Mouse (Mus musculus) urinary bladder, adult 2 months (tissue): ENCODE data around the gene Fam19a1. TPM values are rescaled to one million over a fixed set of nuclear protein-coding genes. Genes with fewer than 3 reads are reported as not detected.

Experiments used
- DNase-seq: peaks from one replicate; pipeline ENCODE4 v3.0.0; 2022; ENCODE audit warnings: low spot score
- polyA plus RNA-seq: library from polyadenylated mRNA; depleted of rRNA; stranded (reverse); fragments of >200 nt; gene quantifications from 2 replicates; pipeline ENCODE4 v1.2.3, GENCODE M21; 2012; rRNA removed

The Fam19a1 gene
- polyA plus RNA-seq, 1 experiment, result 0.04 TPM

DNA sequence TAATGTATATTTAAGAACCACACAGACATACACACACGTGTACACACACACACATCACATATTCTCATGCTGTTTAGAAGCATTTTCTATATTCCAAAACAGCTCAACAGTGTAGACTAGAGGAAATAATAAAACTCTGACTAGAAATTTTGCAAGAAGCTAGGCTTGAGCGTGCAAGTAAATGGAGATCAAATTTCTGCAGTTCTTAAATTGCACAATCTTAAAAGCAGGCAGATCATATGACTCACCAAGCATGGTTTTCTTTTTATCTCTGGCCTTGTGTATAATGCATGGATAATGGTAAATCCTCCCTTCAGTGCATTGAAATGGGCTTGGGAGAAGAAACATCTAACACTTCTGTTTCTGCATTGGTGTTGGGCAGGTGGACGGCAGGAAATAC, 564.9 kb downstream of the Fam19a1 start:
- DNase-seq, result no peak

Other genes starting within 250 kb of the Fam19a1 start
- gene 1700123L14Rik, start 53.1 kb downstream of the Fam19a1 start, polyA plus RNA-seq, result 0.06 TPM in 1 of 2 replicates, not detected in the other